Mouse (Mus musculus): ENCODE measurements at regions not wholly inside any gene's neighbourhood (a gene's known extent, or its start where the extent isn't known, plus 50 kb on each side); places are given as distances from the start of the nearest gene placed in this dataset.

- in situ Hi-C loops (cut with MboI; ENCODE audit: unreplicated experiment in 2 of 2) = no loop called here
Measured at GRCm38 (mm10) chr8:126696346-126697010, 102.7 kb upstream of the Irf2bp2 start.

GRCm38 (mm10) chr8:126694370-126694769 is 100.6 kb upstream of the Irf2bp2 start:
- in situ Hi-C loops (cut with MboI; ENCODE audit: unreplicated experiment in 2 of 2) = no loop called here

- in situ Hi-C loops (cut with MboI; ENCODE audit: unreplicated experiment in 2 of 2) = no loop called here
Measured at GRCm38 (mm10) chr8:126693642-126694041, 99.9 kb upstream of the Irf2bp2 start.

GRCm38 (mm10) chr8:126692711-126693110 is 98.9 kb upstream of the Irf2bp2 start:
- in situ Hi-C loops (cut with MboI; ENCODE audit: unreplicated experiment in 2 of 2) = no loop called here

GRCm38 (mm10) chr8:126692263-126692662 is 98.5 kb upstream of the Irf2bp2 start:
- in situ Hi-C loops (cut with MboI; ENCODE audit: unreplicated experiment in 2 of 2) = no loop called here

GRCm38 (mm10) chr8:126688450-126688849 is 94.7 kb upstream of the Irf2bp2 start:
- in situ Hi-C loops (cut with MboI; ENCODE audit: unreplicated experiment in 2 of 2) = no loop called here

- in situ Hi-C loops (cut with MboI; ENCODE audit: unreplicated experiment in 2 of 2) = no loop called here
Measured at GRCm38 (mm10) chr8:126688014-126688413, 94.2 kb upstream of the Irf2bp2 start.

- in situ Hi-C loops (cut with MboI; ENCODE audit: unreplicated experiment in 2 of 2) = no loop called here
Measured at GRCm38 (mm10) chr8:126686827-126687226, 93.0 kb upstream of the Irf2bp2 start.

GRCm38 (mm10) chr8:126685365-126685764 is 91.6 kb upstream of the Irf2bp2 start:
- in situ Hi-C loops (cut with MboI; ENCODE audit: unreplicated experiment in 2 of 2) = no loop called here

- in situ Hi-C loops (cut with MboI; ENCODE audit: unreplicated experiment in 2 of 2) = no loop called here
Measured at GRCm38 (mm10) chr8:126683950-126684349, 90.2 kb upstream of the Irf2bp2 start.

GRCm38 (mm10) chr8:126683555-126683947 is 89.8 kb upstream of the Irf2bp2 start:
- in situ Hi-C loops (cut with MboI; ENCODE audit: unreplicated experiment in 2 of 2) = no loop called here

- in situ Hi-C loops (cut with MboI; ENCODE audit: unreplicated experiment in 2 of 2) = no loop called here
Measured at GRCm38 (mm10) chr8:126682817-126683554, 89.2 kb upstream of the Irf2bp2 start.

- in situ Hi-C loops (cut with MboI; ENCODE audit: unreplicated experiment in 2 of 2) = no loop called here
Measured at GRCm38 (mm10) chr8:126681948-126682651, 88.3 kb upstream of the Irf2bp2 start.

GRCm38 (mm10) chr8:126678004-126678751 is 84.4 kb upstream of the Irf2bp2 start:
- in situ Hi-C loops (cut with MboI; ENCODE audit: unreplicated experiment in 2 of 2) = no loop called here

- in situ Hi-C loops (cut with MboI; ENCODE audit: unreplicated experiment in 2 of 2) = no loop called here
Measured at GRCm38 (mm10) chr8:126675153-126675552, 81.4 kb upstream of the Irf2bp2 start.

- in situ Hi-C loops (cut with MboI; ENCODE audit: unreplicated experiment in 2 of 2) = no loop called here
Measured at GRCm38 (mm10) chr8:126673038-126673740, 79.4 kb upstream of the Irf2bp2 start.

- in situ Hi-C loops (cut with MboI; ENCODE audit: unreplicated experiment in 2 of 2) = no loop called here
Measured at GRCm38 (mm10) chr8:126671594-126671993, 77.8 kb upstream of the Irf2bp2 start.

GRCm38 (mm10) chr8:126669919-126670318 is 76.1 kb upstream of the Irf2bp2 start:
- in situ Hi-C loops (cut with MboI; ENCODE audit: unreplicated experiment in 2 of 2) = no loop called here

- in situ Hi-C loops (cut with MboI; ENCODE audit: unreplicated experiment in 2 of 2) = no loop called here
Measured at GRCm38 (mm10) chr8:126669154-126669553, 75.4 kb upstream of the Irf2bp2 start.

- in situ Hi-C loops (cut with MboI; ENCODE audit: unreplicated experiment in 2 of 2) = no loop called here
Measured at GRCm38 (mm10) chr8:126668657-126669025, 74.9 kb upstream of the Irf2bp2 start.
